Mouse (Mus musculus) CD4-positive, CD25-positive, alpha-beta regulatory T cell, adult 4 months (primary cell): Measurements from ENCODE around the gene Immp2l. TPM values are rescaled to one million over a fixed set of nuclear protein-coding genes. Genes with fewer than 3 reads are reported as not detected.

ENCODE experiments used
- ATAC-seq: one replicate; pipeline ENCODE4 v1.8.0; 2017
- polyA plus RNA-seq, 2 experiments: library from polyadenylated mRNA; unstranded; fragments of 100-300 nt; shearing (Covaris generic); gene quantifications; one replicate each; pipeline ENCODE4 v1.2.1; 2017

Gene Immp2l
- polyA plus RNA-seq, 2 experiments from 2014 or later: 22.5 to 38.8 TPM

- ATAC-seq: no peak
Observed at GRCm38 (mm10) chr12:41185509-41185908, 161.6 kb downstream of the Immp2l start.

DNA sequence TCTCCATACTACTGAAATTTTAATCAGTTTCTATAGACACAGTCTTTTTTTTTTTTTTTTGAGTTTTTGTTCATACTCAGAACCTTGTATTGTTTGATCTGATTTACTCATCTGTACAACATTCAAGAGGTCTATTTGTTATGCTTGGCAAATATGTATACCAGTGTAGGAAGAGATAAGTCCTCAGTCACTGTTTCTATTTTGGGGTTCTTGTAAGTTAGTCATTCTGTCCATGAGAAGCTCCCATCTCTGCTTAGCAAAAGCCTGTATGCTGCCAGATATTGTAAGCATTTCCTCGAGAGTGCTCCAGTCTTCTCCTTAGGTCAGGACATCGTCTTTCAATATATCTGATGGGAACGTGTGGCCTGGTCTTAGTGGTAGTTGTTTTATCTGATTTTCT, 168.9 kb downstream of the Immp2l start:
- ATAC-seq: no peak

GRCm38 (mm10) chr12:41196374-41196773, 172.5 kb downstream of the Immp2l start:
- ATAC-seq: no peak

DNA sequence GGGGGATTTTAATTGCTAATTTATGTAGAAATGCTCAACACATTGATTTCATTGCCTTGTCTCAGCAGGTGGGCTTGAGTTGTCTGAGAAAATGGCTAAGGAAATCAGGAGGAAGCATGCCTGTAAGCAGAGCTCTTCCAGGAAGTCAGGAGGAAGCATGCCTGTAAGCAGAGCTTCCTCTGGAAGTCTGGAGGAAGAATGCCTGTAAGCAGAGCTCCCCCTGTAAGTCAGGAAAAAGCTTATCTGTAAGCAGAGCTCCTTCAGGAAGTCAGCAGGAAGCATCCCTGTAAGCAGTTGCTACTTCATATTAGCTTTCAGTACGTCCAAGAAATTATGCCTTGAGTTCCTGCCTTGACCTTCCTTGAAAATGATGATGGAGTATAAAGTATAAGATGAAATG, 191.3 kb downstream of the Immp2l start:
- ATAC-seq: no peak

GRCm38 (mm10) chr12:41221893-41222292, 198.0 kb downstream of the Immp2l start:
- no peak for ATAC-seq

DNA sequence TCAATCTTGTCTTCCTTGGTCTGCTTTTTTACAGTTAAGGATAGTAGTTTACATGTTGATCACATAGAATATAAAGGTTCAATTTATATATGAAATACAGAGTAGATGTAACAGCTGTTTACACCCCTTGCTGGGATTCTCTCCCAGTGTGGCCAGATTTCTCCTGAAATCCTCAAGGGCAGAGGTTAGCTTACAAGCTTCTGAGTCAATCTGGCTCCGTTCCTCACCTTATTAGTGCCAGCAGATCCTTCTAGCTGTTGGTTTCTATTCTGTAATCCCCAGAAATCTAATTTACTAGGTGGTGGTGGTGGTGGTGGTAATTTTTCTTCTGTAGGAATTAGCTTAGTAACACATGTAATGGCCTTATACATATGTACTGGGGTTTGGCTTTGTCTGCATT, 199.8 kb downstream of the Immp2l start:
- ATAC-seq: no peak

DNA sequence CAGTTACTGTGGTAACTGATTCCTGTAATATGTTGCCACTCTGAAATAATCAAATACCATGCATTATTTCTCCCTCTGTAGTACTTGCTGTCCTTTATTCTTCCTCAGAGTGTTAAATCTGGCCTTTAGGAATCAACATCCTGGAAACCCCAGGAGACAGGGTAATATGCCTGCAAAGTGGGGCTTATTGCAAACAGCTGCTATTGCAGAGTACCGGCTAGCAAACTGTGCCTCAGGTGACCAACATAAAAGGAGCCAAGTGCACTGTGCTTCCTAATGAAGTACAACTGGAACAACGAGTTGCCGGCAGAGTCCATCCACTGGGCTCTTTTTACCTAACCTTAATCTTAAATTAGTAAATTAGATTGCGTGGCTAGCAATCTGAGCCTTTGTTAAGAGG, 200.6 kb downstream of the Immp2l start:
- ATAC-seq: no peak

DNA sequence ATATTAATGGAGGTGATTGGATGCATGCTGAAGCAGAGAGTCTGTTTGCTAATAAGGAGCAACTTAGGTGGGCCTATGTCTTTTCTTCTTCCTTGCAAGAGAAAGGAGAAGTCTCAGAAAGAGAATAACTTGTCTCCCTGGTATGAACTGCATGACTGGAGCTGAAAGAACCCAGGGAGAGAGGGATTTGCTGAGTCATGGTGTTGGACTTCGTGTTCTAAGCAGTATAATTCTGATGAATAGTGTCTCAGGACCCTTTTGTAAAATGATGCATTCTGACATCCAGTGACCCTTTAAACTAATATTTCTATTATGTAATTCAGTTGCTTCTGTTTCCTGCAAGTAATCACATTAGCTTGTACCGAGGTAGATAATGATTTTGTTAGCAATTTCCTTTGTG, 208.1 kb downstream of the Immp2l start:
- ATAC-seq: no peak

GRCm38 (mm10) chr12:41237880-41238279, 214.0 kb downstream of the Immp2l start:
- ATAC-seq: no peak

DNA sequence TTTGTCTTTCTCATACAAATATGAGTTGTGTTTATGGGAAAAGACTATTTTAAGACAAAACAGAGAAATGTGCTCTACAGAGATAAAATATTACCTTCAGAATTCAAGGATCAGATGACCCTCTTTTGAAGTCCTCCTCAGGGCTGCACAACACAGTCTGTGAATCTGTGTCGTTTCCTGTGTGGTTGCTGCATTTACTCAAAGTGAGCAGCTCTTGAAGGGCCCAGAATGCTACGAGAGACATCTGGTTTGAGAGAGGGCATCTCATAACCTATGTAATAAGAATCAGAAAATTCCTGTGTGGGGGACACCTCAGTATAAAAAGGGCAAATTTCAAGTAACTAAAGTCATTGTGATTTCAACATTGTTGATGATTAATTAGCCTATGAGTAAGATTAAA, 217.3 kb downstream of the Immp2l start:
- ATAC-seq: peak; percentile 61

DNA sequence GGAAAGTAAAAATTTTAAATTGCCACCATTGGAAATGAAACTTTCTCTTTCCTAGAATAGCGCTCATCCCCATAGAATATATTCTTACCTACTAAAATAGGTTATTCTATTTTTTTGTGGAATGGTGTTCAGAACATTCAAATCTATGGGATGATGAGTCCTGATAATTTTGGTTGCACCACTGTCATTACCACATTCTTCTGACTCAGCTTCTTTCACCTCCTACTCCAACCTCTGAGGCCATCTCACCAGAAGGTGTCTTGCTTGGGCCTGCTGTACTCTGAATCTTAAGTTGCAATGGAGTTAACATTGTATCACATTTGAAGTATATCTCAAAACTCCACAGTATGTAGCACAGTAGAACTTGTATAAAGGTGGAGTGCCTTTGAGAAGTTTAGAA, 224.4 kb downstream of the Immp2l start:
- ATAC-seq: no peak

GRCm38 (mm10) chr12:41250123-41250522, 226.2 kb downstream of the Immp2l start:
- ATAC-seq: no peak

DNA sequence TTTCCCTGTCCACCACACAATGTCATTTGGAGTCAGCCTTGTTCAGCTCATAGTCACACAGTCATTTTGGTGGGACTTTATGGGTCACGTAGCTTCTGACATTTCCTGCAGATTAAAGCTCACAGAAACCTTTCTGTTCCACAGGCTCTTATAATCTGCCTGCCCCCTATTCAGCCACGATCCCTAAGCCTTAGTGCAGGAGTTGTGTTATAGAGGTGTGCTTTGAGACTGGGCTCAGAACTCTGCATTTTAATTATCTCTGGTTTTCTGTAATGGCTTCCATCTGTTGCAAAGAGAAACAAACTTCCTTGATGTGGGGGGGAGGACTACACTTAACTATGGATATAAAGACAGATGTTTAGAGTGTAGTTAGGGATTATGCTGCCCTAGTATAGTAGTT, 234.0 kb downstream of the Immp2l start:
- ATAC-seq: no peak

DNA sequence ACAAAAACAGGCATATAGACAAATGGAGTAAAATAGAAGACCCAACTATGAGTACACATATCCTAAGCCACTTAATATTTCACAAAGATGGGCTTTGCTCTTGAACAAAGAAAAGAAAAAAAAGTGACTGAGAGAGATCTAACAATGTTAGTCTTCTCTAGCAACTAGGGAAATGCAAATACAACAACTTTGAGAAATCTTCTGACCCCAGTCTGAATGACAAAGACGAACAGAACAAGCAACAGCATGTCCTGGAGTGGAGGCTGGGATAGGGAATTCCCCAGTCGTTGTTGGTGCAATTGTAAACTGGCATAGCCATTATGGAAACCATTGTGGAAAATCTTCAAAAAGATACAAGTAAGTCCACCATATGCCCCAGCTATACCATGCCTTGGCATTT, 235.7 kb downstream of the Immp2l start:
- no peak for ATAC-seq

DNA sequence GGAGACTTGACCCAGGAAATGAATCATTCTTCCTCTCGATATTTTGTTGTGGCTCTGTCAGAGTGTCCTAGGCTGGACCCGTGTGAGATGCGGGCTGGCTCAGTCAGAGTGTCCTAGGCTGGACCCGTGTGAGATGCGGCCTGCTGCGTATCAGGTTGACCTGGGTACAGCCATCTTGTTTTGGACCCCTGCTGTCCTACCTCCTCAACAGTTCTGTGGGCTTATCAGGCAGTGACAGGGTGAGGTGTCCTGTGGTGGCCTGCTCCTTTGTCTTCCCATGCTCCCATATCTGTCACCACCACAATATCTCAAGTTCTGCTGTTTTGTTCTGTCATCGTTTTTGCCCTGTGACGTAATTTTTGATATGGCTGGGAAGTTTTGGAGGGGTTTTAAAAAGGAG, 250.2 kb downstream of the Immp2l start:
- ATAC-seq: no peak

- no peak for ATAC-seq
Observed at GRCm38 (mm10) chr12:41275361-41275760, 251.5 kb downstream of the Immp2l start.

DNA sequence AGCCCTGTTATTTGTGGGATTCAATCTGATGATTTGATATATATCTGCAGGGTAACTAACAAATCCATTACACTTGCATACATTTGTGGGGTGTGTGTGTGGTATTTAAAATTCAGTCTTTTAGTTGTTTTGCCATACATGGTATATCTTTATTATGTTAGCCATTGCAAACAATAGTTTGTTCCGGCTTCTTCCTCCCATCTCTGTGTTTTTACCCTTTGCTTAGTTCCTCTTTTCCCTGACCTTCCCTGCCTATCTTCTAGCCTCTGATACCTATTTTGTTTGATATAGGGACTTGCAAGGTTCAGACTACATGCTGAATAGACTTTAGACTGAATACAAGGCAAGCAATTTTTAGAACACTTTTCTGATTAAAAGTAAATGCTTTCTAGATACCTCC, 254.0 kb downstream of the Immp2l start:
- no peak for ATAC-seq

- no peak for ATAC-seq
Observed at GRCm38 (mm10) chr12:41289047-41289446, 265.2 kb downstream of the Immp2l start.

DNA sequence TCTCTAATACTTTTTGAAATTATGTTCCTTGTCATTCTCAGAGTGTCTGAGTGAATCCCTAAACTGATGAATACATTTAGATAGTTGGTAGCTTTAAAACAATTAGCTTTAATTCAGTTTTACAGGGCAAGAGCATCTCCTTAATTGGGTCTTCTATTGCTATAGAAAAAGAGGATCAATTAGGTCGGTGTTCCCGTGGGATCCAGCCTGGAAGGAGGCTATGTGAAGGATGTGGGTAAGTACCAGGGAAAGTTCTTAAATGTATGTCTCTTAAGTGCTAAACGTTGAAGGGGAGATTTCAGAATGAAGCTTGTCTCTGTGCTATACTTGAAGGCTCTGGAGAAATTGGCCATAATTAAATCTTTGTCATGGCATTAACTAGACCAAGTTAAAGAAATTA, 283.1 kb downstream of the Immp2l start:
- no peak for ATAC-seq

GRCm38 (mm10) chr12:41308726-41309680, 285.1 kb downstream of the Immp2l start:
- no peak for ATAC-seq

DNA sequence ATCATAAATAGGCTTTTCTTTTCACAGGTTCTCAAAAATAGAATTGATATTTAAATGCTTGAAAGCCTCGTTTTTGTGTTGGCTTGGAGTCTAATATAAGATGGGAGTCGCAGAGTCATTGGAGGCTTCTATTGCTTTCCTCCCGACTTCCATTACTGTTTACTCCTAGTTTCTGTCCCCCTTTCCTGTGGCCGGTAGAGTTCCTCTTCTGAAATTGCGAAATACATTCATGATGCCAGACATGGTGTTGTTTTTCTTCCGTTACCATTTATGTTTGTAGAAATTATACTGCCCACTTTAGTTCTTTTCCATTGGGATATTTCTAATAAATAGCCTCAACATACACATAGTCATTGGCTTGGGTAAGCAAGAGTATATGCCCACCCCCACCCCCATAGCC, 289.5 kb downstream of the Immp2l start:
- no peak for ATAC-seq

DNA sequence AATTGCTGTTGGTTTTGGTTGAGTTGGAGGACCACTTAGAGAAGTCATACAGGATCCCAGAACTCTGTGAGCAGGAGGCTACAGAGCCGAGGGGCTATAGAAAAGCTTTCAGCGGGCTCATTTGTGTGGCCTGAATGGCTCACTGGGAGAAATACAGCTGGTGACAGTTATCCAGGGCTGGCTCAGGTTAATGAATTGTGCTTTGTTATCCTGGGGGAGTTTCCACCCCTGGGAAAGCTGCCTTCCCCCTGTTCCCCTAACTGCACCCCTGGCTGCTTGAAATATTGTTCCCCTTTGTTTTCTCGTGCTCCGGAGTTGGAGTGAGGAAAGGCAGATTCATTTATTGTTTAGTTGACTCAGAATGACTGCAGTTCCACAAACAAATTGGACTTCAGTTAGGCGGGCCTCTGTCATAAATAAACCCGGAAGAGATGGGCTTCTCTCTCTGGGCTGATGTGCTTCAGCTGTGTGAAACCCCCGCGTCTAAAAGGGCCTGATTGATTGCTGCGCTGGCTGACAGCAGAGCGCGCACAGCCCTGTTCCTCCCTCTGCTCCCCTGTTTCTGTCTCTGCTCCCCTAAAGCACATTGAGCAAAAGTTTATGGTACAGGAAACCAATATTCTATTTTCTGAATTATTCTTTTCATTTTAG, 291.0 kb downstream of the Immp2l start:
- ATAC-seq: no peak

GRCm38 (mm10) chr12:41315871-41316270, 292.0 kb downstream of the Immp2l start:
- ATAC-seq: no peak

GRCm38 (mm10) chr12:41316426-41316825, 292.5 kb downstream of the Immp2l start:
- no peak for ATAC-seq
